Mouse (Mus musculus): Measurements from ENCODE around the gene Map4k5.

The Map4k5 gene

DNA sequence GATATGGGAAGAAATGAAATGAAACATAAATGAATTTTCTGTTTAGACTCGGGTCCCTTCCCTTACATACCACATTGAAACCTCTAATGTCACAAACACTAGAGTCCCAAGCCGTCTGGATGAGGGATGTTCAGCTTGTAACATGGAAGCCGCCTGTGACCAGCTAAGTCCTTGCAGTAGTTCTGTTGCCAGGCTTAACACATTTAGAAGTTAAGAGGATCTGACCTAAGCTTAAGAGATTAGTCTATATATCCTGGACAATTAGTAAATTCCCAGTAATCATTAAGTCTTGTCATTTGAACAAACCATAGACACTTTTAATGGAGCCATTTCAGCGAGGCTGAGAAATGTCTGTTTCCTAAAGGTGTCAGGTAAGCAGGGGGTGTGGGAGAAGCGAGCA, 137.0 kb downstream of the Map4k5 start:
- no peak for DNase-seq (ENCODE audit: low read depth, low spot score)

DNA sequence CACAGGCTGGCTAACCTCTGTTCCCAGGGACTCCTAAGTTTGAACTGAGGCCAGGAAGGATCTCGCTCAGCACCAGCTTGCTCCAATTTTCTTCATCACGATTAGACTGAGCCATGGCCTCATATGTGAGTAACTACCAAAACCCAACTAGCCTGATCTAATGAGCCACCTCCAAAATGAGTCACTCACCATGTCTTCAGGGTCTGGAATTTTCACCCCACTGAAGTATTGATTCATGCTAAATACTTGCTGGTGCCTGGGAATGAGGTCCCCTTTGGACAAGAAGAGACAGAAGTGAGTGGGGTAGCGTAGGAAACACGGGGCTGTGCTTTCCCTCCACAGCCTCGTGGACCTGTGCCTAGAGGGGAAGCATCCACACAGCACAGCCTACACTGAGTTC, 139.1 kb downstream of the Map4k5 start:
- no peak for DNase-seq (ENCODE audit: low read depth, low spot score)
